Mouse (Mus musculus) liver, adult 2 months (tissue): ENCODE results near the gene Hoxc8.

Source experiments
- CTCF ChIP-seq: fragments of 200-500 bp; IDR thresholded peaks from 2 replicates; pipeline ENCODE4 v1.5.1; 2011; ENCODE audit warnings: low read depth, low read length, control low read depth
- POLR2A ChIP-seq: fragments of 200-500 bp; IDR thresholded peaks from 2 replicates; pipeline ENCODE4 v1.6.1; 2011; ENCODE audit warnings: low read length, control low read depth; ENCODE audit not compliant: insufficient read depth; ENCODE audit errors: extremely low read depth

GRCm38 (mm10) chr15:102975688-102976111 lies 14.7 kb upstream of the Hoxc8 start:
- no peak for TF ChIP-seq POLR2A
- no peak for TF ChIP-seq CTCF
